Mouse (Mus musculus) thymus, postnatal 0 days (tissue): Measurements from ENCODE around the gene Adipor1. TPM values are rescaled to one million over a fixed set of nuclear protein-coding genes. Genes with fewer than 3 reads are reported as not detected.

Experiments used
- polyA plus RNA-seq: library from polyadenylated mRNA; unstranded; fragments of >200 nt; fragmentation: Nextera tagmentation; extraction: Ambion mirVana; gene quantifications from 2 replicates; pipeline ENCODE4 v1.2.1, GENCODE M21; 2015

The Adipor1 gene
- polyA plus RNA-seq, 1 experiment from 2014 or later = 67.9 TPM

Other genes starting within 250 kb of the Adipor1 start
- 5.3 and 5.9 TPM in 2 replicates for gene Chil1, start 233.2 kb upstream of the Adipor1 start, polyA plus RNA-seq
- gene Mybph, start 221.9 kb upstream of the Adipor1 start, polyA plus RNA-seq = 0.76 and 0.82 TPM in 2 replicates
- gene Adora1, start 179.9 kb upstream of the Adipor1 start, polyA plus RNA-seq = 0.14 and 0.21 TPM in 2 replicates
- gene Myog, start 125.4 kb upstream of the Adipor1 start, polyA plus RNA-seq = 3.0 and 3.5 TPM in 2 replicates
- gene Ppfia4, start 82.5 kb upstream of the Adipor1 start, polyA plus RNA-seq = 2.1 and 3.2 TPM in 2 replicates
- gene Tmem183a, start 53.4 kb upstream of the Adipor1 start, polyA plus RNA-seq = 58.0 and 64.3 TPM in 2 replicates
- not detected in 2 replicates for gene 4933406M09Rik, start 29.4 kb upstream of the Adipor1 start, polyA plus RNA-seq
- gene Cyb5r1, start 9.8 kb upstream of the Adipor1 start, polyA plus RNA-seq = 13.4 and 20.4 TPM in 2 replicates
- gene Klhl12, start 40.2 kb downstream of the Adipor1 start, polyA plus RNA-seq = 12.7 and 14.3 TPM in 2 replicates
- gene Rabif, start 79.3 kb downstream of the Adipor1 start, polyA plus RNA-seq = 46.2 and 46.4 TPM in 2 replicates
- not detected in 2 replicates for gene Mgat4e, start 134.3 kb downstream of the Adipor1 start, polyA plus RNA-seq
- 43.7 and 53.6 TPM in 2 replicates for gene Kdm5b, start 144.8 kb downstream of the Adipor1 start, polyA plus RNA-seq
- 0.03 and 0.14 TPM in 2 replicates for gene Syt2, start 231.3 kb downstream of the Adipor1 start, polyA plus RNA-seq